Mouse (Mus musculus) lung, postnatal 0 days (tissue): ENCODE results near the gene Nck1.

ENCODE experiments used
- CTCF ChIP-seq: IDR thresholded peaks from 2 replicates; pipeline ENCODE4 v1.5.1; 2016; ENCODE audit warnings: antibody characterized with exemption, mild to moderate bottlenecking
- EP300 ChIP-seq: IDR thresholded peaks from 2 replicates; pipeline ENCODE4 v1.6.1; 2016; ENCODE audit warnings: antibody characterized with exemption, mild to moderate bottlenecking, control low read depth

DNA sequence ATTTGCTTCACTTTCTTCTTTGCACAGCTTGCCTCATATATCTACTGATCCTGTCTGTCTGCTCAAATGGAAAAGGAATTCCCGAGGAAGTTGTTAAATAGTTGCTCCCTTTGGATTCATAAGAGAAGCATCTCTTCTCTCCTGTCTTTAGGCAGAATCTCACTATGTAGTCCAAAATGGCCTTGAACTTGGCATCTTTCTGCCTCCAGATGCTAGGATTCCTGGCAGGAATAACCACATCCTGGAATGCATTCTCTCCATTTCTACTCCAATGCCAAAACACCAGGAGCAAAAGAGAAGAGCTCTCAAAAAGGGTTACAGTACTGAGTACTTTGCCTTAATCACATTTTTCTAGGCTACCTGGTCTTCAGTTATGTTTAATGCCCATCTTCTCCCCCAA, 14.6 kb downstream of the Nck1 start:
- TF ChIP-seq CTCF (no peak), EP300 (no peak)
